Mouse (Mus musculus) A20 (cell line): ENCODE data around the gene Knop1.

Experiments used
- DNase-seq: peaks from one replicate; pipeline ENCODE4 v3.0.0-alpha.2; 2011; ENCODE audit warnings: low read depth, low spot score

The Knop1 gene

GRCm38 (mm10) chr7:118848796-118849195, 7.3 kb downstream of the Knop1 start:
- no peak for DNase-seq

- DNase-seq, result no peak
Measured at GRCm38 (mm10) chr7:118846329-118846728, 9.7 kb downstream of the Knop1 start.

- DNase-seq, result no peak
Measured at GRCm38 (mm10) chr7:118845141-118845540, 10.9 kb downstream of the Knop1 start.

- DNase-seq, result no peak
Measured at GRCm38 (mm10) chr7:118842938-118843337, 13.1 kb downstream of the Knop1 start.

- no peak for DNase-seq
Measured at GRCm38 (mm10) chr7:118841796-118842195, 14.3 kb downstream of the Knop1 start.

GRCm38 (mm10) chr7:118841030-118841745, 14.9 kb downstream of the Knop1 start:
- no peak for DNase-seq

- no peak for DNase-seq
Measured at GRCm38 (mm10) chr7:118837901-118838300, 18.2 kb downstream of the Knop1 start.

- DNase-seq, result no peak
Measured at GRCm38 (mm10) chr7:118827975-118828416, 28.1 kb downstream of the Knop1 start.

GRCm38 (mm10) chr7:118824451-118824850, 31.6 kb downstream of the Knop1 start:
- no peak for DNase-seq

- DNase-seq, result no peak
Measured at GRCm38 (mm10) chr7:118821887-118822556, 34.0 kb downstream of the Knop1 start.

GRCm38 (mm10) chr7:118821356-118821755, 34.7 kb downstream of the Knop1 start:
- no peak for DNase-seq

GRCm38 (mm10) chr7:118819666-118820065, 36.4 kb downstream of the Knop1 start:
- no peak for DNase-seq

- DNase-seq, result no peak
Measured at GRCm38 (mm10) chr7:118817741-118818140, 38.3 kb downstream of the Knop1 start.

GRCm38 (mm10) chr7:118816275-118816674, 39.8 kb downstream of the Knop1 start:
- DNase-seq, result no peak

- no peak for DNase-seq
Measured at GRCm38 (mm10) chr7:118813592-118813991, 42.5 kb downstream of the Knop1 start.

- DNase-seq, result no peak
Measured at GRCm38 (mm10) chr7:118811407-118812106, 44.5 kb downstream of the Knop1 start.

GRCm38 (mm10) chr7:118807899-118808298, 48.2 kb downstream of the Knop1 start:
- no peak for DNase-seq

GRCm38 (mm10) chr7:118806631-118807411, 49.2 kb downstream of the Knop1 start:
- DNase-seq, result no peak

GRCm38 (mm10) chr7:118803425-118803824, 52.6 kb downstream of the Knop1 start:
- DNase-seq, result no peak

- DNase-seq, result no peak
Measured at GRCm38 (mm10) chr7:118801791-118802190, 54.3 kb downstream of the Knop1 start.

GRCm38 (mm10) chr7:118800112-118800734, 55.8 kb downstream of the Knop1 start:
- no peak for DNase-seq
